Mouse (Mus musculus): ENCODE data around the gene Chd3. TPM values are rescaled to one million over a fixed set of nuclear protein-coding genes. Genes with fewer than 3 reads are reported as not detected.

The Chd3 gene
- polyA plus RNA-seq, 1 experiment from 2014 or later = 39.4 TPM

GRCm38 (mm10) chr11:69401987-69402386 lies 32.8 kb upstream of the Chd3 start:
- H3K36me3 ChIP-seq (ENCODE audit: control insufficient read depth, insufficient read depth, low read length) = peaks cover 53% of the 10 kb centered on the region
- no peak for DNase-seq (ENCODE audit: low spot score, missing footprints)
- no peak for ATAC-seq (ENCODE audit: low FRiP score)
- no peak overlapping the region for H3K4me3 ChIP-seq (ENCODE audit: low read depth, low read length)
- WGBS = 85% methylated on average over 12 of the region's 12 CpGs
- peaks cover 30% of the 10 kb centered on the region for H3K4me1 ChIP-seq (ENCODE audit: control insufficient read depth, insufficient read depth, low read length)
- H3K9me3 ChIP-seq (ENCODE audit: control insufficient read depth, low read length) = no peaks in the 10 kb centered on the region
- H3K27ac ChIP-seq (ENCODE audit: low read depth, low read length) = no peak overlapping the region
- H3K27me3 ChIP-seq (ENCODE audit: control insufficient read depth, insufficient read depth, low read length) = peaks cover 13% of the 10 kb centered on the region
- no peak overlapping the region for H3K4me2 ChIP-seq
- H3K9ac ChIP-seq (ENCODE audit: low read length) = no peak overlapping the region

DNA sequence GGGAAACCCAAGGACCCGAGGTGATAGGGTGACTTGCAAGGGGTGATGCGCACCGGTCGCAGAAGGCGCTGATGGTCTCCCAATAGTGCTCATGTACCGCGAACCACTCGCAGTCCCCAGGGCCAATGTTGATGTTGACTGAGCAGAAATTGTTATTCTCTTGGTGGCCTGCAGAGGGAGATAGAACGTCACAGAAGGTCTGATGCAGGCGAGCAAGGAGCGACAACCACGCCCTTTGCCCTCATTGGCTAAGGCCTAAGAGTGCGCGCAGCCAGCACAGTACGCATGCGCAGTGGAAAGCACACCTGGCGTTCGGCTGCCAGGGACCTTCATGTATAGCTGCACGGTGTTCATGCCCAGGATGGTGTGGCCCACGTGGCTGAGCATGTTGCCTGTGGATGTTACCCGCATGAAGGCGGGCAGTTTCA lies 32.0 kb upstream of the Chd3 start:
- Histone ChIP-seq H3K27ac (ENCODE audit: low read depth, low read length) (no peak overlapping the region), H3K36me3 (ENCODE audit: control insufficient read depth, insufficient read depth, low read length) (peaks cover 47% of the 10 kb centered on the region)

DNA sequence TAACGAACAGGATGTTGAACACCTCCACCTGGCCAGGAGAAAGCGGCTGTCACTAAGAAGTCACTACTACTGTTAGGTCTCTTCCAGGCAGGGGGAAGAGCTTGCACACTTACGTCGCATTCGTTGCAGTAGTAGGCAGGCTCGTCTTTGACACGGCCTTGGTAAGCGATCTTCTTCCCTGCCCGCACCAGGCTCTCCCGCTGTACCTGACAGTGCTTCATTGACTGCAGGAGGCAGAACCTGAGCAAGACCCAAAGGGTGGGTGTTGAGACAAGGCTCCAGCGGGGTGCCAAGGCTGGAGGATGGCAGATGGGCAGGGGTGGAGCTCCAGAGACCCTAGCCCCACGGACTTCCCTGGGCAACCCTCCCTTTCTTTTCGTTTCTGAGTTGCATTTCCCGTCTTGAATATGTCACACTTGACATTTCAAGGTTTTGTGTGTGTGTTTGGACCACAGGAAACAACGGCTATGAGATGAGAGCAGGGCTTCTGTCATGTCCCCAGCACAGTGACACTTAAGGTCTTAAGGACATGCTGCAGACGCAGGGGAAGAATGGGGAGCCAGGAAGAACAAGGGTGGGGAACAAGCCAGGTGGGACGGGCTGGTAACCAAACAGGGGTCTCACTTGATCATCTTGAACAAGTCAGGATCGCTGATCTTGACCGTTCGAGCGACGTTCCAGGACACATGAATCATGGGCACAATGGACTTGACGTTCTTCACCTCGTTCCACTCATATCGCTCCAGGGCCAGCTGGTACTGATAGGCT lies 31.1 kb upstream of the Chd3 start:
- 74% methylated on average over 25 of the region's 25 CpGs for WGBS
- Histone ChIP-seq H3K36me3 (ENCODE audit: control insufficient read depth, insufficient read depth, low read length) (peaks cover 39% of the 10 kb centered on the region), H3K4me2 (peak overlapping the region; percentile 24; the same call in 1 of the 2 replicates), H3K27me3 (ENCODE audit: control insufficient read depth, insufficient read depth, low read length) (peaks cover 13% of the 10 kb centered on the region), H3K9me3 (ENCODE audit: control insufficient read depth, low read length) (no peaks in the 10 kb centered on the region), H3K4me1 (ENCODE audit: control insufficient read depth, insufficient read depth, low read length) (peaks cover 39% of the 10 kb centered on the region), H3K4me3 (ENCODE audit: low read depth, low read length) (no peak overlapping the region), H3K27ac (ENCODE audit: low read depth, low read length) (no peak overlapping the region), H3K9ac (ENCODE audit: low read length) (peak overlapping the region; percentile 42)
- DNase-seq (ENCODE audit: low spot score, missing footprints) (peak; percentile 92), ATAC-seq (ENCODE audit: low FRiP score) (no peak)

More for the DNA sequence above, 32.0 kb upstream of the Chd3 start:
- 0 out of 2 replicates have a peak overlapping the region, but pooled peaks have one; percentile 6 for H3K9ac ChIP-seq (ENCODE audit: low read length)
- DNase-seq (ENCODE audit: low spot score, missing footprints) = peak; percentile 94
- WGBS = 16% methylated on average over 22 of the region's 22 CpGs
- ATAC-seq (ENCODE audit: low FRiP score) = peak; percentile 65
- no peak overlapping the region for H3K4me2 ChIP-seq
- no peak overlapping the region for H3K4me3 ChIP-seq (ENCODE audit: low read depth, low read length)
- H3K27me3 ChIP-seq (ENCODE audit: control insufficient read depth, insufficient read depth, low read length) = peaks cover 13% of the 10 kb centered on the region
- H3K9me3 ChIP-seq (ENCODE audit: control insufficient read depth, low read length) = no peaks in the 10 kb centered on the region
- peaks cover 37% of the 10 kb centered on the region for H3K4me1 ChIP-seq (ENCODE audit: control insufficient read depth, insufficient read depth, low read length)

- WGBS = 8% methylated on average over 66 of the region's 66 CpGs
- Histone ChIP-seq H3K36me3 (ENCODE audit: control insufficient read depth, insufficient read depth, low read length) (peaks cover 32% of the 10 kb centered on the region), H3K9me3 (ENCODE audit: control insufficient read depth, low read length) (no peaks in the 10 kb centered on the region), H3K27ac (ENCODE audit: low read depth, low read length) (no peak overlapping the region), H3K9ac (ENCODE audit: low read length) (peak overlapping the region; percentile 42), H3K4me1 (ENCODE audit: control insufficient read depth, insufficient read depth, low read length) (peaks cover 39% of the 10 kb centered on the region), H3K4me2 (peak overlapping the region; percentile 24; the same call in 1 of the 2 replicates), H3K4me3 (ENCODE audit: low read depth, low read length) (no peak overlapping the region; the same call in 1 of the 2 replicates), H3K27me3 (ENCODE audit: control insufficient read depth, insufficient read depth, low read length) (peaks cover 13% of the 10 kb centered on the region)
- DNase-seq (ENCODE audit: low spot score, missing footprints) (peak; percentile 96), ATAC-seq (ENCODE audit: low FRiP score) (no peak)
Measured at GRCm38 (mm10) chr11:69399201-69400082, 30.2 kb upstream of the Chd3 start.

GRCm38 (mm10) chr11:69398486-69399200 lies 29.4 kb upstream of the Chd3 start:
- Histone ChIP-seq H3K4me1 (ENCODE audit: control insufficient read depth, insufficient read depth, low read length) (peaks cover 43% of the 10 kb centered on the region), H3K4me3 (ENCODE audit: low read depth, low read length) (peak overlapping the region; percentile 24; the same call in 1 of the 2 replicates), H3K27ac (ENCODE audit: low read depth, low read length) (no peak overlapping the region), H3K36me3 (ENCODE audit: control insufficient read depth, insufficient read depth, low read length) (peaks cover 26% of the 10 kb centered on the region), H3K4me2 (peak overlapping the region; percentile 82; the same call in 1 of the 2 replicates), H3K9me3 (ENCODE audit: control insufficient read depth, low read length) (no peaks in the 10 kb centered on the region), H3K27me3 (ENCODE audit: control insufficient read depth, insufficient read depth, low read length) (peaks cover 13% of the 10 kb centered on the region), H3K9ac (ENCODE audit: low read length) (peak overlapping the region; percentile 51)
- WGBS = 8% methylated on average over 21 of the region's 21 CpGs
- ATAC-seq (ENCODE audit: low FRiP score) (no peak), DNase-seq (ENCODE audit: low spot score, missing footprints) (peak; percentile 90)

- ATAC-seq (ENCODE audit: low FRiP score) (no peak), DNase-seq (ENCODE audit: low spot score, missing footprints) (peak; percentile 92)
- no peak within 1 kb of the TSS for H3K27ac ChIP-seq (ENCODE audit: low read depth, low read length)
- peak within 1 kb of the TSS; percentile 51 for H3K9ac ChIP-seq (ENCODE audit: low read length)
- peak within 1 kb of the TSS; percentile 24 for H3K4me3 ChIP-seq (ENCODE audit: low read depth, low read length)
- peak within 1 kb of the TSS; percentile 82 for H3K4me2 ChIP-seq
- H3K27me3 ChIP-seq (ENCODE audit: control insufficient read depth, insufficient read depth, low read length) = peaks cover 13% of the 10 kb centered on the region
- WGBS = 1% methylated on average over 15 of the region's 16 CpGs
- no peaks in the 10 kb centered on the region for H3K9me3 ChIP-seq (ENCODE audit: control insufficient read depth, low read length)
- peaks cover 43% of the 10 kb centered on the region for H3K4me1 ChIP-seq (ENCODE audit: control insufficient read depth, insufficient read depth, low read length)
- peaks cover 23% of the 10 kb centered on the region for H3K36me3 ChIP-seq (ENCODE audit: control insufficient read depth, insufficient read depth, low read length)
Measured at GRCm38 (mm10) chr11:69398059-69398458, 28.9 kb upstream of the Chd3 start, which contains the start of gene Tmem88. Gene Tmem88, minus strand, starts transcription at chr11:69398234.

DNA sequence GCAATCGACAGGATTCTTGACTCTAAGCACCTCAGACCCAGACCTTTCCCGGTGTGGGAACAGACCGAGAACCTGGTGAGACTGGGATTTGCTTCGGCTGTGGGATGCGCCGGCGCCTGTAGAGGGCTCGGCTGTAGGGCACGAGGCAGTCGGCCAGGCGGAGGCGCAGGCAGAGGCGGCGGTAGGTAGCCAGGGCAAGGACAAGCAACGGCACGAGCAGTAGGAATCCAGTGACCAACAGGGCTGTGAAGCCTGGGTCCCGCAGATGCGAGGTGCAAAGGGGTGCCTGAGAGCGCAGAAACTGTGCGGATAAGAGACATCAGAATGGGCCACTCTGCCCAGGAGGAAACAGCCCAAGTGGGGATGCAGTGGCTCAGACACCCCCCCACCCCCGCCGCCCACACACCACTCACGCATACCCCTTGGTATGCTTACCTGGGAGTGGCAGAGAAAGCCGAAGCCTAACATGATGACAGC lies 28.4 kb upstream of the Chd3 start:
- Histone ChIP-seq H3K4me1 (ENCODE audit: control insufficient read depth, insufficient read depth, low read length) (peaks cover 43% of the 10 kb centered on the region), H3K36me3 (ENCODE audit: control insufficient read depth, insufficient read depth, low read length) (peaks cover 23% of the 10 kb centered on the region), H3K9me3 (ENCODE audit: control insufficient read depth, low read length) (no peaks in the 10 kb centered on the region), H3K27ac (ENCODE audit: low read depth, low read length) (no peak overlapping the region), H3K4me2 (peak overlapping the region; percentile 82), H3K27me3 (ENCODE audit: control insufficient read depth, insufficient read depth, low read length) (peaks cover 13% of the 10 kb centered on the region), H3K9ac (ENCODE audit: low read length) (peak overlapping the region; percentile 51), H3K4me3 (ENCODE audit: low read depth, low read length) (peak overlapping the region; percentile 24)
- ATAC-seq (ENCODE audit: low FRiP score) = no peak
- 2% methylated on average over 24 of the region's 24 CpGs for WGBS
- DNase-seq (ENCODE audit: low spot score, missing footprints) = peak; percentile 95

GRCm38 (mm10) chr11:69396772-69397171 lies 27.6 kb upstream of the Chd3 start:
- Histone ChIP-seq H3K4me3 (ENCODE audit: low read depth, low read length) (peak overlapping the region; percentile 51), H3K9me3 (ENCODE audit: control insufficient read depth, low read length) (no peaks in the 10 kb centered on the region), H3K4me2 (peak overlapping the region; percentile 82), H3K27me3 (ENCODE audit: control insufficient read depth, insufficient read depth, low read length) (peaks cover 13% of the 10 kb centered on the region), H3K4me1 (ENCODE audit: control insufficient read depth, insufficient read depth, low read length) (peaks cover 43% of the 10 kb centered on the region), H3K36me3 (ENCODE audit: control insufficient read depth, insufficient read depth, low read length) (peaks cover 21% of the 10 kb centered on the region), H3K9ac (ENCODE audit: low read length) (peak overlapping the region; percentile 75), H3K27ac (ENCODE audit: low read depth, low read length) (no peak overlapping the region)
- DNase-seq (ENCODE audit: low spot score, missing footprints) (peak; percentile 92), ATAC-seq (ENCODE audit: low FRiP score) (no peak)
- WGBS = 23% methylated on average over 11 of the region's 11 CpGs
